Mouse (Mus musculus) Patski (cell line): ENCODE measurements around the gene Psrc1. TPM values are rescaled to one million over a fixed set of nuclear protein-coding genes. Genes with fewer than 3 reads are reported as not detected.

Experiments used
- ATAC-seq: fragments of 100-300 bp; one replicate; pipeline ENCODE4 v1.8.0; 2021
- CTCF ChIA-PET: fragments of 350-600 bp; sonication (Branson Sonifier 250); formaldehyde crosslinking; loops from one replicate; lab custom pipeline; 2022; ENCODE audit warnings: inconsistent platforms; lab: Charles Lee
- POLR2A ChIA-PET: fragments of 350-600 bp; sonication (Branson Sonifier 250); formaldehyde crosslinking; loops from one replicate; lab custom pipeline; 2022; ENCODE audit warnings: antibody characterized with exemption, inconsistent platforms; lab: Charles Lee
- DNase-seq: peaks from one replicate; pipeline ENCODE4 v3.0.0-alpha.2; 2011; ENCODE audit warnings: low read depth, low spot score
- H3K27me3 ChIP-seq: fragments of 371-371 bp; one replicate; pipeline ENCODE4 v1.5.1; 2021
- CTCF ChIP-seq: fragments of 100-300 bp; IDR thresholded peaks from one replicate; pipeline ENCODE4 v1.5.1; 2021
- in situ Hi-C: fragments of 300-500 bp; cut with MboI; formaldehyde crosslinking; loops from 3 replicates; pipeline ENCODE4 v1.11.1; 2018; ENCODE audit warnings: low pct_unique_long_range_greater_than_20kb, mixed read lengths
- polyA plus RNA-seq: library from polyadenylated mRNA; unstranded; gene quantifications from one replicate; pipeline ENCODE4 v1.2.3, GENCODE M21; 2021

Psrc1 gene
- polyA plus RNA-seq = 29.8 TPM

- POLR2A ChIA-PET = interaction anchor here (0.8 to 1.4 kb wide), 3 partner anchors 20 to 101 kb away, joined by 3 to 6 read pairs (median 3); no protein-coding TSS in a partner anchor
- TF ChIP-seq CTCF = no peak
- DNase-seq (no peak), ATAC-seq (peak; percentile 92)
- CTCF ChIA-PET = interaction anchor here (1.1 to 3.9 kb wide), 4 partner anchors 9 to 103 kb away, joined by 3 to 39 read pairs (median 6); partner anchors contain the start of gene Mybphl
- H3K27me3 ChIP-seq = no peaks in the 10 kb centered on the region
- in situ Hi-C loops = no loop called here
Observed at GRCm38 (mm10) chr3:108383485-108384354, at the start of gene Psrc1. Psrc1 (plus strand) TSS chr3:108383839.

- DNase-seq (no peak), ATAC-seq (no peak)
- in situ Hi-C loops = no loop called here
- ChIA-PET CTCF (interaction anchor here (0.7 to 1.9 kb wide), 4 partner anchors 14 to 40 kb away, joined by 3 to 4 read pairs (median 4); no protein-coding TSS in a partner anchor), POLR2A (no interaction called here)
- no peak for TF ChIP-seq CTCF
- H3K27me3 ChIP-seq = no peaks in the 10 kb centered on the region
Observed at GRCm38 (mm10) chr3:108336878-108337277, 46.8 kb upstream of the Psrc1 start.

GRCm38 (mm10) chr3:108341040-108341439, 42.6 kb upstream of the Psrc1 start:
- CTCF ChIA-PET = interaction anchor here (1.3 to 2.4 kb wide), 3 partner anchors 9 to 21 kb away, joined by 3 to 7 read pairs (median 5); no protein-coding TSS in a partner anchor
- ATAC-seq (no peak), DNase-seq (no peak)
- POLR2A ChIA-PET = no interaction called here
- in situ Hi-C loops = no loop called here
- TF ChIP-seq CTCF = no peak
- no peaks in the 10 kb centered on the region for H3K27me3 ChIP-seq

- ATAC-seq (no peak), DNase-seq (no peak)
- no peaks in the 10 kb centered on the region for H3K27me3 ChIP-seq
- TF ChIP-seq CTCF = no peak
- CTCF ChIA-PET = interaction anchor here (1.3 to 2.4 kb wide), 4 partner anchors 10 to 20 kb away, joined by 3 to 7 read pairs (median 4); no protein-coding TSS in a partner anchor
- in situ Hi-C loops = no loop called here
- POLR2A ChIA-PET = interaction anchor here (0.5 kb wide), 1 partner anchor 26 kb away, joined by 3 read pairs; no protein-coding TSS in a partner anchor
Observed at GRCm38 (mm10) chr3:108342185-108342584, 41.5 kb upstream of the Psrc1 start.

- no peak for ATAC-seq
- in situ Hi-C loops = no loop called here
- H3K27me3 ChIP-seq = no peaks in the 10 kb centered on the region
- no peak for DNase-seq
- CTCF ChIA-PET = no interaction called here
- TF ChIP-seq CTCF = no peak
- POLR2A ChIA-PET = no interaction called here
Observed at GRCm38 (mm10) chr3:108345855-108346254, 37.8 kb upstream of the Psrc1 start.

GRCm38 (mm10) chr3:108348376-108348775, 35.3 kb upstream of the Psrc1 start:
- ChIA-PET CTCF (interaction anchor here (1.3 to 1.7 kb wide), 3 partner anchors 10 to 30 kb away, joined by 3 to 5 read pairs (median 4); no protein-coding TSS in a partner anchor), POLR2A (interaction anchor here (1.2 kb wide), 1 partner anchor 30 kb away, joined by 3 read pairs; no protein-coding TSS in a partner anchor)
- no peak for DNase-seq
- H3K27me3 ChIP-seq = no peaks in the 10 kb centered on the region
- ATAC-seq = no peak
- TF ChIP-seq CTCF = no peak
- in situ Hi-C loops = no loop called here

GRCm38 (mm10) chr3:108355245-108355644, 28.4 kb upstream of the Psrc1 start:
- H3K27me3 ChIP-seq = no peaks in the 10 kb centered on the region
- CTCF ChIA-PET = interaction anchor here (1.2 to 2.3 kb wide), 4 partner anchors 11 to 73 kb away, joined by 3 to 6 read pairs (median 4); no protein-coding TSS in a partner anchor
- no peak for ATAC-seq
- no peak for DNase-seq
- POLR2A ChIA-PET = interaction anchor here (0.8 kb wide), 1 partner anchor 93 kb away, joined by 3 read pairs; no protein-coding TSS in a partner anchor
- in situ Hi-C loops = no loop called here
- no peak for TF ChIP-seq CTCF

GRCm38 (mm10) chr3:108357051-108357450, 26.6 kb upstream of the Psrc1 start:
- TF ChIP-seq CTCF = no peak

GRCm38 (mm10) chr3:108358445-108358844, 25.2 kb upstream of the Psrc1 start:
- CTCF ChIA-PET = interaction anchor here (0.9 to 1.3 kb wide), 7 partner anchors 9 to 76 kb away, joined by 3 to 5 read pairs (median 3); no protein-coding TSS in a partner anchor
- in situ Hi-C loops = no loop called here
- ATAC-seq (no peak), DNase-seq (no peak)
- H3K27me3 ChIP-seq = no peaks in the 10 kb centered on the region
- TF ChIP-seq CTCF = no peak
- POLR2A ChIA-PET = no interaction called here

More at GRCm38 (mm10) chr3:108357051-108357450, 26.6 kb upstream of the Psrc1 start:
- POLR2A ChIA-PET = no interaction called here
- no peaks in the 10 kb centered on the region for H3K27me3 ChIP-seq
- CTCF ChIA-PET = interaction anchor here (0.5 to 2.3 kb wide), 5 partner anchors 17 to 77 kb away, joined by 3 to 6 read pairs (median 3); no protein-coding TSS in a partner anchor
- ATAC-seq = no peak
- in situ Hi-C loops = no loop called here
- DNase-seq = no peak

- CTCF ChIA-PET = interaction anchor here (0.6 to 1.5 kb wide), 5 partner anchors 38 to 89 kb away, joined by 3 to 5 read pairs (median 3); no protein-coding TSS in a partner anchor
- H3K27me3 ChIP-seq = no peaks in the 10 kb centered on the region
- no peak for TF ChIP-seq CTCF
- ATAC-seq (no peak), DNase-seq (peak; percentile 10)
- in situ Hi-C loops = no loop called here
- POLR2A ChIA-PET = no interaction called here
Observed at GRCm38 (mm10) chr3:108360894-108361293, 22.7 kb upstream of the Psrc1 start.
